Mouse (Mus musculus) neural tube, embryonic 10.5 days (tissue): ENCODE results near the gene Itpripl2.

Experiments
- DNase-seq: peaks from one replicate; pipeline ENCODE4 v3.0.0-alpha.2; 2017; ENCODE audit warnings: low spot score; ENCODE audit errors: extremely low spot score

The Itpripl2 gene

GRCm38 (mm10) chr7:118443895-118444485 is 47.8 kb downstream of the Itpripl2 start:
- DNase-seq: no peak

GRCm38 (mm10) chr7:118443371-118443770 is 48.4 kb downstream of the Itpripl2 start:
- no peak for DNase-seq

- no peak for DNase-seq
Observed at GRCm38 (mm10) chr7:118441535-118441934, 50.2 kb downstream of the Itpripl2 start.

DNA sequence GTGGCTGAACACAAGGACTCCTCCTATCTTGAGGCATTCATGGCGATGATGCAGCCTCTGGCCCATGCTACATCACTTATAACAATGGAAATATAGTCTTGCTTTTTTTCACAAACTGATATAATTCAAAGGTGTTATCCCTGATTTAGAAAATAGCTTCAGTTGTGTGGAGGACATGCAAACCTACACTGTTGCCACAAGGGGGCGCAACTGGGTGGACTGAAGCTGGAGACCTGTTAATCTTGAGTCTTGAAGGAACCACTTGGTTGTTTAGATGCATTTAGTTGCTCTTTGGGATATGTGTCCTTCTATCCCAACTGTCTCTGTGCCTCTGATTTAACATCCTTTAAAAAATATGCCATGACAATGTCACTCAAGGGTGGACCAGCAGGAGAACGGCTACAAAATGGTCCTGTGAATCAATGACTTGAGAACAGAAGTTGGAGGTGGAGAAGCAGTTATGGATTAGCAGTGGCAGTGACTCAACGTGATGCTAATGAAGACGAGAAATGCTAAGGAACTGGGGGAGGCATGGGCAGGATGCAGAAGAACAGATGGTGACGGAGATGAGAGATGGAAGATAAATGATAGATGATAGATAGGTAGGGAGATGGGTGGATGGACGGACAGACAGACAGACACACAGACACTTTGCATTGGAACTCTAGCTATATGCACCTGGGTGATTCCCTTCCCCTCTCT is 54.5 kb downstream of the Itpripl2 start:
- no peak for DNase-seq
